Mouse (Mus musculus): Measurements from ENCODE around the gene Mki67. TPM values are rescaled to one million over a fixed set of nuclear protein-coding genes. Genes with fewer than 3 reads are reported as not detected.
"Not testable (repeated sequence)": the region's sequence is repeated elsewhere in the genome, so short reads cannot be mapped to it uniquely, and the experiment has no call there.

The Mki67 gene
- polyA plus RNA-seq, 1 experiment from 2014 or later, result 41.1 TPM

DNA sequence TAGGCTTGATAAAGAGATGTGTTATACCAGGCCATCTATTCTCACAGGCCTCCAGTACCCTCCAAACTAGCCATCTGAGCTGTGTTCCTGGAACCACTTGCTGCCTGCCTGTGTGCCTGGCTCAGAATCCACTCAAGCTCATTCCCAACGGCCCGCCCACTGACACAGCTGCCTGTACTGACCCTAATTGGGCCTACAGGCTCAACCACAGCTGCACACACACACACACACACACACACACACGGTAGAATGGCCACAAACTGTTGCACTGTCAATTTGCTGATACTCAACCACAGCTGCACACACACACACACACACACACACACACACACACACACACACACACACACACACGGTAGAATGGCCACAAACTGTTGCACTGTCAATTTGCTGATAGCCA lies 32.1 kb downstream of the Mki67 start:
- not testable (repeated sequence) for H3K27me3 ChIP-seq (ENCODE audit: insufficient read depth, poor library complexity, severe bottlenecking); H3K4me3 ChIP-seq; H3K9me3 ChIP-seq; DNase-seq (ENCODE audit: low spot score); H3K27ac ChIP-seq; H3K4me1 ChIP-seq
- WGBS, result 69% methylated on average over 4 of the region's 4 CpGs
- peaks cover 42% of the 10 kb centered on the region for H3K36me3 ChIP-seq

- H3K36me3 ChIP-seq, result peaks cover 6% of the 10 kb centered on the region
- 73% methylated on average over 5 of the region's 5 CpGs for WGBS
- no peaks in the 10 kb centered on the region for H3K9me3 ChIP-seq
- H3K27me3 ChIP-seq (ENCODE audit: insufficient read depth, poor library complexity, severe bottlenecking), result no peaks in the 10 kb centered on the region
- H3K27ac ChIP-seq, result no peak overlapping the region
- H3K4me3 ChIP-seq, result no peak overlapping the region
- H3K4me1 ChIP-seq, result no peaks in the 10 kb centered on the region
- DNase-seq (ENCODE audit: low spot score), result no peak
These were observed 35.8 kb downstream of the Mki67 start for GRCm38 (mm10) chr7:135680334-135680733.

DNA sequence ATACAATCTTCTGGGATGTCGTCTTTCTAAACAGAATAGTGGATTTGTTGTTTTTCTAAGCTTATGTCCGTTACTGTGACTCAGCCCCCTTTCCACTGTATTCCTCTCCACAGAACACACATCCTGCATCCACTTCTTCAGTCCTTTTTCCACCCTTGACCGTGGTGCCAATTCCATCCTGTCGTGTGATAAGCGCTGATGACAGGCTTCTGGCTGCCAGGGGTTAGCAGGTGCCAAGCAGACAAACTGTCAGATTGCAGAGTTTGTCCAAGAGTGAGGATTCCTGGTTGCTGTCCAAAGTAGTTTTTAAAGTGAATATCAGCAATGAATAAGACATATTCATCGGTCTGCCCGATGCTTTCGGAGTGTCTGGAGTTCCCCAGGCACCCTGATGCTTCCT lies 39.4 kb downstream of the Mki67 start:
- Histone ChIP-seq H3K9me3 (no peaks in the 10 kb centered on the region), H3K4me1 (no peaks in the 10 kb centered on the region), H3K27me3 (ENCODE audit: insufficient read depth, poor library complexity, severe bottlenecking) (no peaks in the 10 kb centered on the region), H3K36me3 (no peaks in the 10 kb centered on the region), H3K27ac (no peak overlapping the region), H3K4me3 (no peak overlapping the region)
- no peak for DNase-seq (ENCODE audit: low spot score)
- 74% methylated on average over 8 of the region's 8 CpGs for WGBS

- no peak overlapping the region for H3K4me3 ChIP-seq
- no peak for DNase-seq (ENCODE audit: low spot score)
- 0 out of 2 replicates have a peak, but pooled peaks cover 4% of the 10 kb centered on the region for H3K27me3 ChIP-seq (ENCODE audit: insufficient read depth, poor library complexity, severe bottlenecking)
- H3K27ac ChIP-seq, result no peak overlapping the region
- H3K4me1 ChIP-seq, result no peaks in the 10 kb centered on the region
- 66% methylated on average over 3 of the region's 3 CpGs for WGBS
- H3K36me3 ChIP-seq, result no peaks in the 10 kb centered on the region
- no peaks in the 10 kb centered on the region for H3K9me3 ChIP-seq
These were observed 42.6 kb downstream of the Mki67 start for GRCm38 (mm10) chr7:135673576-135673975.

DNA sequence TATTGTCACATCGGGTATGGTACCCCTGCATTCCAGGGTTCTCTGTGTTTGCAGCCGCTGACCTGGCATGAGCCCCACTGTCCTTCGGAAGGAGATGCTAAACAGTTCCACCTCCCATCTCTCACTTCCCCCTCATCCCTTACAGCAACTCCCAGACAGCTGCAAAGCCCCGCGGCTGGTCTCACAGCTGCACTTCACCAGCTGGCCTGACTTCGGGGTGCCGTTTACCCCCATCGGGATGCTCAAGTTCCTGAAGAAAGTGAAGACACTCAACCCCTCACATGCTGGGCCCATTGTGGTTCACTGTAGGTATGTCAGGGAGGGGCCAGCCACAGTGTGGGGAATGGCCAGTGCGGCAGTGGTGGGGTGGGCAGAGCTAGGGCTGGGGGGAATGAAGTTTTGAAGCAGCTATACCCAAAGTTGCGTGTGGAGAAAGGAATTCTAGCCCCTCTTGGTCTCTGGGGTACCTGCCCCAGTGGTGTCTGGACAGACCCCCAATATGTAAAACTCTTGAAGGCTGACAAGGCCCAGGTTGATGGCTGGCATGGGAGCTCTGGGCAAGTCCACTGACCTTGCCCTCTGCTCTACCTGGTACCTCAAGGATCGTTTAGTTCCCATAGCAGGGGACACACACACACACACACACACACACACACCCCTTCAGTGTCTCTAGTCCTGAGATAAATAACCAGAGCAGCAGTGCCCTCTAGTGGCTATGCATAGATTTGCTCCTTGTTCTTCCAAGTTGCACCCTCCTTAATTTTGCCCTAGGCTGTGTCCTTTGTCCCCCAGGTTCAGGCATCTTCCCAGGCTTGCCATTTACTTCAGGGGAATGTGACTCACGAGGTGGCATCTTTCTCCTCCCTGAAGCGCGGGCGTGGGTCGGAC lies 47.1 kb downstream of the Mki67 start:
- H3K27ac ChIP-seq, result no peak overlapping the region
- no peak for DNase-seq (ENCODE audit: low spot score)
- no peak overlapping the region for H3K4me3 ChIP-seq
- no peaks in the 10 kb centered on the region for H3K9me3 ChIP-seq
- 38% methylated on average over 16 of the region's 16 CpGs for WGBS
- H3K27me3 ChIP-seq (ENCODE audit: insufficient read depth, poor library complexity, severe bottlenecking), result 0 out of 2 replicates have a peak, but pooled peaks cover 6% of the 10 kb centered on the region
- no peaks in the 10 kb centered on the region for H3K4me1 ChIP-seq
- no peaks in the 10 kb centered on the region for H3K36me3 ChIP-seq

DNA sequence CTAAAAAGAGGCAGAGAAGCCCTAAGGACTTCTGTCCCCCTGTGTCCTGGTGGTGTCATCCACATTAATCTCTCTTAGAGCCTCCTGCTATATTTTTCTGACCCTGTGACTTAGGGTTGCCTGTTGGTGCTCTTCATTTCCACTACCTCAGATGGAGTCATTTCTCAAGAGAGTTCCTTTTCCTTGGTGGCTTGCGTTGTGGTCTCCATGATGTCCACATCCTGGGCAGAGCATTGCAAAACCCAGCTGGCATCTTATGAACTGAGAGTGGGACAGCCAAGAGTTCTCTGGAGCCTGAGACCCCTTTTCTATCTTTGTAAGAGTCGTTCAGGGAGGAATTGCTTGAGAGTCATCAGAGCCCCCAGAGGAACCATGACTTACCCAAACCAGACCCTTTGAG lies 49.8 kb downstream of the Mki67 start:
- DNase-seq (ENCODE audit: low spot score), result no peak
- 0 out of 2 replicates have a peak, but pooled peaks cover 6% of the 10 kb centered on the region for H3K27me3 ChIP-seq (ENCODE audit: insufficient read depth, poor library complexity, severe bottlenecking)
- H3K4me3 ChIP-seq, result no peak overlapping the region
- H3K9me3 ChIP-seq, result no peaks in the 10 kb centered on the region
- H3K27ac ChIP-seq, result no peak overlapping the region
- 86% methylated on average over 2 of the region's 2 CpGs for WGBS
- no peaks in the 10 kb centered on the region for H3K4me1 ChIP-seq
- H3K36me3 ChIP-seq, result no peaks in the 10 kb centered on the region

- 79% methylated on average over 7 of the region's 7 CpGs for WGBS
- H3K4me3 ChIP-seq, result no peak overlapping the region
- H3K27me3 ChIP-seq (ENCODE audit: insufficient read depth, poor library complexity, severe bottlenecking), result 0 out of 2 replicates have a peak, but pooled peaks cover 6% of the 10 kb centered on the region
- no peaks in the 10 kb centered on the region for H3K36me3 ChIP-seq
- H3K27ac ChIP-seq, result no peak overlapping the region
- H3K4me1 ChIP-seq, result no peaks in the 10 kb centered on the region
- H3K9me3 ChIP-seq, result no peaks in the 10 kb centered on the region
- no peak for DNase-seq (ENCODE audit: low spot score)
These were observed 52.0 kb downstream of the Mki67 start for GRCm38 (mm10) chr7:135664211-135664610.

DNA sequence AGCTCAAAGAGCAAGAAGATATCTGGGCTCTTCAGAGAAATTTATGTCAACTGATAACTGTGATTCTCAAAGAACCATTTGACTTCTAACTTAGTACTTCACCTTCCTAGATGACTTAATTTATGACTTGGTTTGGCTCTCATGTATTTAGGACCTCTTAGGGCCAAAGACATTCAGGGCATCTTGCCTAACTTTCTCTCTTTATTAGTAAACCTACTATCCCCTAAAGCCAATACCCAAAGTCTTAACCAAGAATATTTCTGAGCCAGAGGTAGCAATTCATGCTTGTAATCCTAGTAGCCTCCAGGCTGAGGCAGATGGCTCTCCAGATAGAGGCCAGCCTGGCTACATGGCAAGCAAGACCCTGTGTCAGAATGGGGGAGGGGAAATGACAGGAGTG lies 55.8 kb downstream of the Mki67 start:
- no peak for DNase-seq (ENCODE audit: low spot score)
- no peaks in the 10 kb centered on the region for H3K4me1 ChIP-seq
- no peaks in the 10 kb centered on the region for H3K36me3 ChIP-seq
- H3K9me3 ChIP-seq, result no peaks in the 10 kb centered on the region
- H3K27me3 ChIP-seq (ENCODE audit: insufficient read depth, poor library complexity, severe bottlenecking), result no peaks in the 10 kb centered on the region
- H3K4me3 ChIP-seq, result no peak overlapping the region
- no peak overlapping the region for H3K27ac ChIP-seq

DNA sequence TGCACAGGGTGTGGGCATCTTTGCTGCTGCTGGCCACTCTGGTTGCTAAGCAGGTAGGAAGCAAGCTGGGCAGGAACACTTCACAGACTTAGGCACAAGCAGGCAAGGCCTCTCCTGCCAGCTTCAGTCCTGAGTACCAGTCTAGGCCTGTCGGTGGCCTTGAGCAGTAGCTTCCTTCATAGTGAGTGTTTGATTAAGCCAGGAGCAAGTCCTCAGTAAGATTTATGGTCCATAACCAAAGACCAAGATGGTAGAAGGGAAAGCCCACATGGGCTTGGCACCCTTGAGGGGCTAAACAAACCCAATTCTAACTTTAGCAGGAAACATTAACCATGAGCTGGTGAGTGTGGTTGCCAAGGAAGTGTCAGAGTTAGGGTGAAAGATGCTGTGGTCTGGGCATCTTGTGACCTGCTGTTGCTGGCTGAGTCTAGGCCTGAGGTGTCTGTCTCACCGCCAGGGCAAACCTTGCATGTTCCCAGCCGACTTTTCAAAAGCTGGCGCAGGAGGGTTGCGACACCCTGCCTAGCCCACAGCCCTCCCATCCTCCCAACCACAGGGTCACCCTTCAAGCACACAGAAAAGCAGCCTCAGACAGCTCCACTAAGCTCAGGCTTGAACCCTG lies 56.7 kb downstream of the Mki67 start:
- DNase-seq (ENCODE audit: low spot score), result no peak
- no peaks in the 10 kb centered on the region for H3K27me3 ChIP-seq (ENCODE audit: insufficient read depth, poor library complexity, severe bottlenecking)
- H3K27ac ChIP-seq, result no peak overlapping the region
- no peaks in the 10 kb centered on the region for H3K9me3 ChIP-seq
- WGBS, result 89% methylated on average over 5 of the region's 5 CpGs
- H3K4me3 ChIP-seq, result no peak overlapping the region
- no peaks in the 10 kb centered on the region for H3K4me1 ChIP-seq
- no peaks in the 10 kb centered on the region for H3K36me3 ChIP-seq

DNA sequence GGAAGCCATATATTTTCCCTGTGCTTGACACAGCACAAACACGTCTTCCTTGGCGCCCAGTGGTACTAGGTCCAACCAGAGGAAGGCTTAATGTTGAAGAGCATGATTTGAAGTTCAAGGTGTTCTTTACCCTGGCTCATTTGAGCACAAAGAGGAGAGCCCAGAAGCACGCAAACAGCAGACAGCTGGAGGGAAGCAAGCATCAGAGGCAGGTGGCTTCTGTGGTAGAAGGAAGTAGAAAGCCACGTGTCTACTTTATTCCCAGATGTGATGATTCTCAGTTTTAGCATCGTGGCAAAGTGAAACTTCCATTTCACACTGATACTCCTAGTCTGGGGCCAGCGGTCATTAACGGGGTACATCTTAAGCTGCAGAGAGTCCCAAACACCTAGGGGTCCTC lies 58.0 kb downstream of the Mki67 start:
- H3K4me3 ChIP-seq, result no peak overlapping the region
- no peaks in the 10 kb centered on the region for H3K36me3 ChIP-seq
- WGBS, result 88% methylated on average over 7 of the region's 7 CpGs
- no peaks in the 10 kb centered on the region for H3K4me1 ChIP-seq
- 0 out of 2 replicates have a peak, but pooled peaks cover under 1% of the 10 kb centered on the region for H3K27me3 ChIP-seq (ENCODE audit: insufficient read depth, poor library complexity, severe bottlenecking)
- DNase-seq (ENCODE audit: low spot score), result no peak
- H3K9me3 ChIP-seq, result no peaks in the 10 kb centered on the region
- no peak overlapping the region for H3K27ac ChIP-seq

DNA sequence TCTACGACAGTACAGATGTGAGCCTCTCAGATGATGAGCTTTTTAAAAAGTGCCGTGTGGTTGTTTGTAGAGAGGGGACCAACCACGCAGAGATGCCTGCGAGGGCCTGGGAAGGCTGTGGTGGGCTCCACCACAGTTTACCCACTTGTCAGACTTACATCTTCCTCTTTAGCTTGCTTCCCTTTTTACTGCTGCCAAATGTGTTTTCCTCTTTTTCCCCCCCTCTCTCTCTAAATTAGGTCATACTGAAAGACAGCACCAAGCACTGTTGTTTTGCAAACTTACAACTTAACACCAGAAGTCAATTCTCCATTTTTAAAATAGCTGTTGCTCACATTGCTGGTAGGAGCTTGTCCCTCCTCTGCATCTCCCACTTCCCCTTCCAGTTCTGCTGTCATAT lies 61.0 kb downstream of the Mki67 start:
- H3K9me3 ChIP-seq, result no peaks in the 10 kb centered on the region
- no peaks in the 10 kb centered on the region for H3K36me3 ChIP-seq
- H3K4me1 ChIP-seq, result no peaks in the 10 kb centered on the region
- H3K27me3 ChIP-seq (ENCODE audit: insufficient read depth, poor library complexity, severe bottlenecking), result peaks cover 13% of the 10 kb centered on the region; the same call in 1 of the 2 replicates
- no peak for DNase-seq (ENCODE audit: low spot score)
- H3K27ac ChIP-seq, result no peak overlapping the region
- 81% methylated on average over 4 of the region's 4 CpGs for WGBS
- no peak overlapping the region for H3K4me3 ChIP-seq

DNA sequence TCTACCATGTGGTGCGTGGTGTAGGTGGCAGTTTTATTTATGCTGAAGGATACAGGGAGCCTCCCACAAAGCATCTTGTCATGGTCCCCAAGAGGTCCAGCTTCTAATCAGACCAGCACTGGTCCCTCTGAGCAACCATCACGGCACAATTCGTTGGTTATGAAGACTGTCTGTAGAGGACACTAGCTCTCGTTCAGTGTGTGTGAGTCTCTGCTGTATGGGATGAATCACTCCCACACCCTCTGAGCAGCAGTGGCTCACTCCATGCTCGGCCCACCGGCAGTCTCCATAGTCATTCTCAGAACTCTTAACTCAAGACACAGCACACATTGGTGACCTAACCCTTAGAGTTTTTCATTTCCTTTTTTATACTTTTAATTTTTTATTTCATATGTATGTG lies 61.9 kb downstream of the Mki67 start:
- no peak overlapping the region for H3K4me3 ChIP-seq
- H3K36me3 ChIP-seq, result no peaks in the 10 kb centered on the region
- no peaks in the 10 kb centered on the region for H3K4me1 ChIP-seq
- peaks cover 13% of the 10 kb centered on the region; the same call in 1 of the 2 replicates for H3K27me3 ChIP-seq (ENCODE audit: insufficient read depth, poor library complexity, severe bottlenecking)
- H3K27ac ChIP-seq, result no peak overlapping the region
- no peaks in the 10 kb centered on the region for H3K9me3 ChIP-seq
- 91% methylated on average over 6 of the region's 6 CpGs for WGBS
- no peak for DNase-seq (ENCODE audit: low spot score)

DNA sequence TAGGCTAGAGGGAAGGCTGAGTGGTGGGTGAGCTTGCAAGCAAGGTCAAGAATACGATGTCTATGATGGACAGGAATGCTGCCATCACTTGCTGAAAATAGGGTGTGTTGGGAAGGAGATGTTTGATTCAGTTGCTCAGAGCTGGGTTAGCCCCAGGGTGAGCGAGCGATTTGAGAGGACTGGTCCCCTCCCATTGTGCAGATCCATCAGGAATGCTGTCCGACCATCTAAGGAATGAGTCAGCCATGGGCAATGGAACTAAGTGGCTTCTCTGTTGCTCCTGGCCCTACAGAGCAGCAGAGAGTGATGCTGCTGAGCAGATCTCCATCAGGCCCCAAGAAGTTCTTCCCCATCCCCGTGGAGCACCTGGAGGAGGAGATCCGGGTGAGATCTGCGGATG lies 62.6 kb downstream of the Mki67 start:
- Histone ChIP-seq H3K9me3 (no peaks in the 10 kb centered on the region), H3K4me3 (no peak overlapping the region), H3K27ac (no peak overlapping the region), H3K27me3 (ENCODE audit: insufficient read depth, poor library complexity, severe bottlenecking) (peaks cover 13% of the 10 kb centered on the region; the same call in 1 of the 2 replicates), H3K4me1 (no peaks in the 10 kb centered on the region), H3K36me3 (no peaks in the 10 kb centered on the region)
- no peak for DNase-seq (ENCODE audit: low spot score)
- WGBS, result 84% methylated on average over 7 of the region's 7 CpGs

All from heart, embryonic 10.5 days (tissue).